Mouse (Mus musculus) intestine, embryonic 16.5 days (tissue): ENCODE measurements around the gene Tyms. TPM values are rescaled to one million over a fixed set of nuclear protein-coding genes. Genes with fewer than 3 reads are reported as not detected.
"Not testable (repeated sequence)": the region's sequence is repeated elsewhere in the genome, so short reads cannot be mapped to it uniquely, and the experiment has no call there.

Source experiments
- ATAC-seq: fragments of 200-750 bp; cut with Nextera tagmentation; 2 replicates; pipeline ENCODE4 v1.8.0; 2017; ENCODE audit warnings: moderate TSS enrichment, moderate library complexity
- H3K27ac ChIP-seq: fragments of 300-500 bp; sonication (generic); 2 replicates; pipeline ENCODE4 v1.5.1; 2014; ENCODE audit warnings: mild to moderate bottlenecking, low read length
- H3K27me3 ChIP-seq: fragments of 300-500 bp; sonication (generic); replicated peaks from 2 replicates; pipeline ENCODE4 v1.6.1; 2014; ENCODE audit warnings: low read length, control low read depth, mixed read lengths; ENCODE audit not compliant: control insufficient read depth, insufficient read depth
- H3K36me3 ChIP-seq: fragments of 300-500 bp; sonication (generic); 2 replicates; pipeline ENCODE4 v1.6.1; 2014; ENCODE audit warnings: low read length, control low read depth; ENCODE audit not compliant: control insufficient read depth, insufficient read depth
- H3K4me1 ChIP-seq: fragments of 300-500 bp; sonication (generic); 2 replicates; pipeline ENCODE4 v1.6.1; 2014; ENCODE audit warnings: low read length, control low read depth, mixed read lengths; ENCODE audit not compliant: control insufficient read depth, insufficient read depth
- H3K4me2 ChIP-seq: fragments of 300-500 bp; sonication (generic); 2 replicates; pipeline ENCODE4 v1.6.1; 2014; ENCODE audit warnings: low read depth, low read length, control low read depth
- H3K4me3 ChIP-seq: fragments of 300-500 bp; sonication (generic); 2 replicates; pipeline ENCODE4 v1.5.1; 2014; ENCODE audit warnings: mild to moderate bottlenecking, low read length
- H3K9ac ChIP-seq: fragments of 300-500 bp; sonication (generic); 2 replicates; pipeline ENCODE4 v1.6.1; 2014; ENCODE audit warnings: low read depth, low read length
- H3K9me3 ChIP-seq: fragments of 300-500 bp; sonication (generic); 2 replicates; pipeline ENCODE4 v1.6.1; 2016; ENCODE audit warnings: low read length, control low read depth; ENCODE audit not compliant: control insufficient read depth
- WGBS: fragments of 180-500 bp; shearing (Covaris S2); extraction: QIAGEN DNeasy Blood & Tissue Kit; methylation state at CpG from one replicate; pipeline ENCODE4 v1.1.7; 2014; 5-methylcytosine and 5-hydroxymethylcytosine counted together
- polyA plus RNA-seq: library from polyadenylated mRNA; unstranded; fragments of >200 nt; fragmentation: Nextera tagmentation; extraction: Ambion mirVana; gene quantifications from 2 replicates; pipeline ENCODE4 v1.2.1, GENCODE M21; 2015

The Tyms gene
- polyA plus RNA-seq, 1 experiment from 2014 or later: 260 TPM

DNA sequence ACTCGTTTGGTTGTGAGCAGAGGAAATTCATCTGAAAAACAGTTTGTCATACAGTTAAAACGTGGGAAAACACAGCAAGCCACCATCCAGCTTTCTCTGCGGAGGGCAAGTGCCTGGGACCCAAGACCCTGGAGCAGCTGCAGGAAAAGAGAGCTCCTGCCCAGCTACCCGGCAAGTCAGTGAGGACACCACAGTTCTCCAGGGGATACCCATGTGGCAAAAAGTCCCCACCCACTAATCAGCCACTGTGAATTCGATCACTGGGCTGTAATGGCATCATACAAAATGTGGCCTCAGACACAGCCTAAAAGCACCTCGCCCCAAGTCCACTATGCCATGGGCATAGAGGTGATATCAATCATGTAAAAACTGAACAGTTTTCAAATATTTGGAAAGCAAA lies 1.7 kb downstream of the Tyms start:
- peaks cover 7% of the 10 kb centered on the region; the same call in 1 of the 2 replicates for H3K36me3 ChIP-seq
- no peaks in the 10 kb centered on the region for H3K9me3 ChIP-seq
- ATAC-seq: no peak
- H3K4me3 ChIP-seq: peak overlapping the region; percentile 88
- H3K4me1 ChIP-seq: peaks cover 12% of the 10 kb centered on the region
- peak overlapping the region; percentile 56 for H3K9ac ChIP-seq
- no peak overlapping the region for H3K27ac ChIP-seq
- no peaks in the 10 kb centered on the region for H3K27me3 ChIP-seq
- H3K4me2 ChIP-seq: peak overlapping the region; percentile 81
- WGBS: 71% methylated on average over 6 of the region's 6 CpGs

DNA sequence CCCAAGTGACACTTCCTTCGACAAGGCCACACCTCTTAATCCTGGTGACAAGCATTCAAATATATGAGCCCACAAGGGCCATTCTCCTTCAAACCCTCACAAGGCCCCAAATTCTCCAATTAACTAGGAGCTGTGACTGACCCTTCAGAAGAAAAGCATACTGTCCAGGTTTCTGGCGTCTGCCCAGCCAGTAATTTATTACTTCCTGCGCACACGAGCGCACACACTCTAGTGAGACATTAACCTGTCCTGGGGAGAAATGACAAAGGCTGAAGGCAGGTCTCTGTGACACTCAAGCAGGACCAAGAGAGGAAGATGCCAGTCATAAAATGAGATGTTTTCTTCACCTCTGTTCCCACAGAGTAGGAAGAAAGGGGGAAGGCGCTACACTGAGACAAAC lies 5.7 kb downstream of the Tyms start:
- Histone ChIP-seq H3K27ac (no peak overlapping the region), H3K27me3 (no peaks in the 10 kb centered on the region), H3K4me1 (peaks cover 8% of the 10 kb centered on the region), H3K4me3 (no peak overlapping the region), H3K4me2 (no peak overlapping the region), H3K9ac (no peak overlapping the region), H3K36me3 (peaks cover 10% of the 10 kb centered on the region; the same call in 1 of the 2 replicates), H3K9me3 (no peaks in the 10 kb centered on the region)
- WGBS: 56% methylated on average over 6 of the region's 6 CpGs
- ATAC-seq: no peak

DNA sequence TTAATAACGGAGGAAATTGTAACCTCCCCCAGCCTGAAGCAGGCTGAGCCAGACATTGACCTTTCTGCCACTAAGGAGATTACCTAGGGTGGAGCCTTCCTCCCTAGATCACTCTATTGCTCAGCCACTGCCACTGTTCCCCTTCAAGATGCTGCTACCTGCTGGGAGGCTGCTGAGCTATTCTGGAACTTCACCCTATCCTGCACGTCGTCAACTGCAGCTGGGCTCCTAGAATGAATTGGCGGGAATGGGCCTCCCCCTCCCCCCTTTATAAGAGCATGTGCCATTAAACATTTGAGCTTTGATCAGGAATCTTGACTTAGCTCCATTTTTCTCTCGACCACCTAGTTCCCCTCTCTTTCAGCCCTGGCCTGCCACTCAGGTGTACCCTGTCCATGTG lies 13.8 kb downstream of the Tyms start:
- not testable (repeated sequence) for H3K27me3 ChIP-seq, H3K4me2 ChIP-seq, H3K4me1 ChIP-seq, H3K36me3 ChIP-seq, H3K9ac ChIP-seq, ATAC-seq, H3K9me3 ChIP-seq, H3K4me3 ChIP-seq, H3K27ac ChIP-seq
- 76% methylated on average over 5 of the region's 5 CpGs for WGBS

DNA sequence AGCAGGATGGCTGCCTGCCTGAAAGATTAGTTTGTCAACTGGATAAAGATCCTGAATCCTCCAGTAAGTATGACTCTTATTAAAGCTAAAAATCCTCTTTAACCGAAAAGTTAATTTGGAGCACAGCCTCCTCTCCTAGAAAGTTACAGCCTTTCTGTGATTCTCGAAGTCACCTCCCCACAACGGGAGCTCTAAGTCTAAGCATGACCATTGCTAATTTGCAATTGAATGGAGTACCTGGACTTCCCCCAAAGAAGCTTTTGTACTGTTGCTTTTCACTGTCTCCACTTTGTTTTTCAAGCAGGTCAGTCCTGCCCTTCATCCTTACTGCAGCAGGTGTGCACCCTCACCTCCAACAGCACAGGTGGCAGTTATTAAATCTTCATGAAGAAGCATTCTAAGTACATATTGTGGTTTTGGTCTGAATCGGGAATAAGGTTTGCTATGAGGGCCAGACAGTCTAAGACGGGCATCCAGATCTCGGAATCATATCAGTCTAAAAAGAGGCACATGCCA lies 15.1 kb downstream of the Tyms start:
- Histone ChIP-seq H3K4me3 (no peak overlapping the region), H3K9me3 (no peaks in the 10 kb centered on the region), H3K9ac (no peak overlapping the region), H3K27ac (no peak overlapping the region), H3K27me3 (no peaks in the 10 kb centered on the region), H3K36me3 (peaks cover 4% of the 10 kb centered on the region), H3K4me2 (no peak overlapping the region), H3K4me1 (no peaks in the 10 kb centered on the region)
- no peak for ATAC-seq
- WGBS: 87% methylated on average over 6 of the region's 6 CpGs

DNA sequence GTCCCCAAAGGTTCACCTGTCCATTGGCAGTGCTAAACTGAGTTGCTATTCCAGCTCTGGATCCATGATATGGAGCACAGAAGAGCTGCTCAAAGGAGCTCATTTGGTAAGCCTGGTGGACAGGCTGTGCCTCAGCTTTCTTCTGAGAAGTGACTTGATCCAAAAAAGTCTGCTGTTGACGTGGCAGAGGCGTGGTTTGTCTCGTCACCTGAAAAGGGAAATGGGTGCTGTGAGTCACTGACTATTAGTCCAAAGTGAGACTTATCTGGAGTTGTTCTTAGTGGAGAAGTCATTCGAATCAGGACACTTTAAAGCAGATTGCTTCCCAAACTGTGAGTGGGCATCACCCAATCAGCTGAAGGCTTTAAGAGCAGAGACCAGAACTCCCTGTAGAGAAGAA lies 33.6 kb downstream of the Tyms start:
- 73% methylated on average over 4 of the region's 4 CpGs for WGBS
- not testable (repeated sequence) for H3K4me2 ChIP-seq, H3K27ac ChIP-seq, H3K36me3 ChIP-seq, H3K4me3 ChIP-seq, H3K27me3 ChIP-seq, H3K4me1 ChIP-seq, H3K9ac ChIP-seq, H3K9me3 ChIP-seq, ATAC-seq

DNA sequence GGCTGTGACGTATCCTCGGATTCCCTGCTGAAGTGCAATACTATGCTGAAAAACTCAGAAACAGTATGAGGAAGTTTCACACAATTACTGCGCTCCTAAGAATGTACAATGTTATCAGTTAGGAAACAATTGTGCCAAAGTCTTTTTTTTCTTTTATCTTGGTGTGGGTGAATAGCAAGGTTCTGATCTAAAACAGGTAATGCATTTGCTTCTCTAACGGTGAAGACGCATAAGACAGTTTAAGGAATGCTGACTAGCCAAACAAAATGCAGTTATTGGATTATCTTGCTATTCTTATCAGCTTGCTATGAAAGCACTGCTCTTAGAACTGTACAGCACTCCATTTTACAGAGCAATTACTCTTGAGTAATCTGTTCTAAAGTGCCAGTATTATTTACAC lies 34.1 kb downstream of the Tyms start:
- H3K27me3 ChIP-seq, H3K9ac ChIP-seq, H3K27ac ChIP-seq, H3K4me2 ChIP-seq, H3K4me3 ChIP-seq, H3K36me3 ChIP-seq, H3K9me3 ChIP-seq, H3K4me1 ChIP-seq, ATAC-seq: not testable (repeated sequence)
- 73% methylated on average over 5 of the region's 5 CpGs for WGBS

DNA sequence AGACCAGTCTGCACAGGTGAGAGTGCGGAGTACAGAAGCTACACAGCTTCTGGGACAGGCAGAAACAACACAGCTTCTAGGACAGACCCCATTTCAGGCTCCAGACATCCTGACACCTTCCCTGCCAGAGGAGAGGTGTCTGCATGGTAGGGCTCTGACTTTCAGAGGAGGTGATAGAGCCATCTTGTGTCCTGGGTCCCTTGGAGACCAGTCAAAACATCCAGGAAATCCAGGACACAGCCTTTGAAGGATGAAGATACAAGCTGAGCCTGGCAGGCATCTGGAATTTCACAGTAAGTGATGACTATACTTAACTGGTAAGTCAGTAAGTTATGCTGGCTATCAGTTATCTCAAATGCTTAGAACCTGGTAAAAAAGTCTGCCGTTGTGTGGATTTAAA lies 36.3 kb downstream of the Tyms start:
- H3K4me3 ChIP-seq, H3K4me1 ChIP-seq, H3K9me3 ChIP-seq, H3K27ac ChIP-seq, H3K9ac ChIP-seq, H3K4me2 ChIP-seq, H3K36me3 ChIP-seq, H3K27me3 ChIP-seq, ATAC-seq: not testable (repeated sequence)
- WGBS: 83% methylated on average over 2 of the region's 2 CpGs

DNA sequence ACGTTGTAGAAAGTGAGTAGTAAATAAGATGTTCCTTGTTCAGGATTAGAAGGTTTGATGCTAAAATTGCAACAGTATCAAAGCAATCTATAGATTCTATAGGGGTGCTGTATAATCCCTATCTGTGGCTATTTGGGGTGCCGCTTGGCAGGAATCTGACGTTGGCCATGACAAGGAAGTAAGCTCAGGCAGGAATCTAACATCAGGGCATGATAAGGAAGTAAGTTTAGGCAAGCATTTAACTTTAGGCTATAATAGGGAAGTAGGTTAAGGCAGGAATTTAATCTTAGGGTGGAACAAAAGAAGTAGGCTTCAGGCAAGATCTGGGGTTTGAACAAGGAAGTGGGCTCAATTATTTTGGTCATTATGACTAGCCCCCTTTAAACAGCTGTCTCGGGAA lies 37.6 kb downstream of the Tyms start:
- H3K4me3 ChIP-seq, H3K9me3 ChIP-seq, H3K4me1 ChIP-seq, H3K36me3 ChIP-seq, H3K27ac ChIP-seq, H3K27me3 ChIP-seq, H3K4me2 ChIP-seq, ATAC-seq, H3K9ac ChIP-seq: not testable (repeated sequence)
- WGBS: 78% methylated on average over 4 of the region's 4 CpGs

DNA sequence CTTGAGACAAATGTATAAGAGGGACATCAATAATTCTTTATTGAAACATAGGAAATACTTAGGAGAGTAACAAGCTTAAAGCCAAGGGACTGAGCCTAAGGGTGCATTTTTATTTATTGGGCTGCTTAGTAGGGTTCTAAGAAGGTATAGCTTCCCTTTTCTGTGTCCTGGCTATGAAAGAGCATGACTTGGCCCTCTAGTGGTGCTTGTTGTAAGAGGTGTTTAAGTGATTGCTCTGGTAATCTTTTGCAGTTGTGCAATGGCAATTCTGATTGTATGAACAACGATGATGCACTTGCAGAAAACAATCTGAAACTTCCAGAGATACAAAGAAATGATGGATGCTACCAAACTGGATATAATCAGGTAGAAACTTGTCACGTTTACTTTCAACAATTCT lies 58.8 kb downstream of the Tyms start:
- Histone ChIP-seq H3K27me3 (no peaks in the 10 kb centered on the region), H3K9me3 (no peaks in the 10 kb centered on the region), H3K36me3 (no peaks in the 10 kb centered on the region), H3K4me1 (no peaks in the 10 kb centered on the region), H3K27ac (no peak overlapping the region), H3K9ac (no peak overlapping the region), H3K4me2 (no peak overlapping the region), H3K4me3 (no peak overlapping the region)
- ATAC-seq: no peak
- WGBS: 58% methylated on average over 2 of the region's 2 CpGs

DNA sequence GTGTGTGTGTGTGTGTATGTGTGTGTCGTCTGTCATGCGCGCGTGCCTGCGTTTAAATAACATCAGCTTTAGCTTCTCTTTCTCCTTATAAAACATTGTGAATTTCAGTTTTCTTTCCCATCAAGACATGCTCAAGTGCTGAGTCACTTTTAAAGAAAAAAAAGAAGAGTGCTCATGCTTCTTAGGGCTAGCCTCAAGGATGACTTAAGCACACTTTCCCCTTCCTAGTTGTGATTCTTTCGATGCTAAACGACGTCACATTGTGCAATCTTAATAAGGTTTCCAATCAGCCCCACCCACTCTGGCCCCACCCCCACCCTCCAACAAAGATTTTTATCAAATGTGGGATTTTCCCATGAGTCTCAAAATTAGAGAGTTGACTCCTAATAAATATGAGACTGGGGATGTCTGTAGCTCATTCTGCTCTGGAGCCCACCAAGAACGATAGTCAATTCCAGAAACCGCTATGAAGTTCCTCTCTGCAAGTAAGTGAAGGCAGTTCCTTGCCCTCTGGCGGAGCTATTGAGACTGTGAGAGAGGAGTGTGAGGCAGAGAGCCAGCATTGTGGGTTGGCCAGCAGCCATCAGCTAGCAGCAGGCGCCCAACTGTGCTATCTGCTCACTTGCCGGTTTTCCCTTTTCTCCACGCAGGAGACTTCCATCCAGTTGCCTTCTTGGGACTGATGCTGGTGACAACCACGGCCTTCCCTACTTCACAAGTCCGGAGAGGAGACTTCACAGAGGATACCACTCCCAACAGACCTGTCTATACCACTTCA lies 60.5 kb downstream of the Tyms start, which contains the start of gene Il6:
Il6 (plus strand) TSS at position 389 of the 778 bp plus-strand sequence.
- no peaks in the 10 kb centered on the region for H3K27me3 ChIP-seq
- no peaks in the 10 kb centered on the region for H3K4me1 ChIP-seq
- H3K27ac ChIP-seq: no peak within 1 kb of the TSS
- H3K4me3 ChIP-seq: no peak within 1 kb of the TSS
- WGBS: 56% methylated on average over 16 of the region's 16 CpGs
- no peaks in the 10 kb centered on the region for H3K9me3 ChIP-seq
- no peak within 1 kb of the TSS for H3K9ac ChIP-seq
- ATAC-seq: peak; percentile 81; the same call in 1 of the 2 replicates
- H3K36me3 ChIP-seq: no peaks in the 10 kb centered on the region
- H3K4me2 ChIP-seq: no peak within 1 kb of the TSS
